8 mouse cellular contexts compared by ENCODE assay signal in the genomic region with DNA sequence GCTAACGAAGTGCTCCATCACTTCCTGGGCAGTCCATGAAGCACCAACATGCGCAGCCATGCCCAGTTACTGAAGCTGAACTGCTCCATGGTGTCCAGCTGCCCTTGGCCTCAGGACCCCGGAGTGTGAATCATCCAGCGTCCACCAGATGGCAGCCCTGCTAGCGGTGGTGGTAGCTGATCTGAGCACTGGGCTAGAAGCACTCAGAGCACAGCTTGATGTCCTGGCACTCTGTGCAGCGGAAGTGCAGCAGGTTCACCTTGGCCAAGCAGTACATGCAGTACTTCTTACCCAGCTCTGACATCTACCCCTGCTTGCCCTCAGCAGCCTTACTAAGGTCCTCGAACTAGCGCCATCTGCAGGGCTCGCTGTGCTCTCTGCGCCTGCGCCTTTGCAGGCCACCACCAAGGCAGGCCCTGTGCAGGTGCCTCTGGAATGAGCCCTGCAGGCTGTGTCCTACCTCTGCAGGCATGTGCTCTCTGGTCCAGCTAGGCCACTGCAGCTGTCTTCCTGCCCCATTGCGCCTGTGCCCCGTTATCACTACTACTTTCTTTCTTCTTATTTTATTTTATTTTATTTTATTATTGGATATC.
DNase-seq lines count a peak whose midpoint lies in the region; ATAC-seq and TF ChIP-seq lines count a peak whose summit lies in the region.
"Not testable (repeated sequence)": the region's sequence is repeated elsewhere in the genome, so short reads cannot be mapped to it uniquely, and the experiment has no call there.

No protein-coding gene starts in this region.

- H3K4me2 ChIP-seq in heart, postnatal 0 days (ENCODE audit: low read depth, low read length): not testable (repeated sequence)

- TF ChIP-seq EP300 in heart, postnatal 0 days (IDR thresholded peaks at IDR 0.05; ENCODE audit: low read depth): not testable (repeated sequence)

- H3K4me3 ChIP-seq in heart, postnatal 0 days (ENCODE audit: low read depth, low read length); kidney, adult 2 months (ENCODE audit: insufficient read depth, low read depth, low read length); left cerebral cortex, adult 2 months: not testable (repeated sequence)

- not testable (repeated sequence) for H3K36me3 ChIP-seq in heart, postnatal 0 days (replicated peaks; ENCODE audit: control insufficient read depth, insufficient read depth, low read length); kidney, adult 2 months (ENCODE audit: control insufficient read depth, insufficient read depth, low read length)

- intact Hi-C loops in left cerebral cortex, adult 2 months (cut with DNase I): not testable (repeated sequence)

- 28% methylated on average over 9 of the region's 13 CpGs for WGBS in heart, postnatal 0 days
- 40% methylated on average over 13 of the region's 13 CpGs for WGBS in kidney, adult 2 months

- H3K27me3 ChIP-seq in heart, postnatal 0 days (ENCODE audit: control insufficient read depth, insufficient read depth, low read length); kidney, adult 2 months (replicated peaks; ENCODE audit: control insufficient read depth, insufficient read depth, low read length): not testable (repeated sequence)

- not testable (repeated sequence) for TF ChIP-seq POLR2A in kidney, adult 2 months (IDR thresholded peaks at IDR 0.05; ENCODE audit: low read depth, low read length)

- 0 out of 2 replicates have a peak, but pooled peaks have one; percentile 5 for TF ChIP-seq CTCF in heart, postnatal 0 days (IDR thresholded peaks at IDR 0.05; ENCODE audit: low read depth)
- TF ChIP-seq CTCF in kidney, adult 2 months (conservative IDR thresholded peaks at IDR 0.05; ENCODE audit: insufficient read depth, insufficient read length, low read depth, low read length): not testable (repeated sequence)
- TF ChIP-seq CTCF in left cerebral cortex, adult 2 months (IDR thresholded peaks at IDR 0.05): peak; percentile 18

- H3K9me3 ChIP-seq in heart, postnatal 0 days (replicated peaks; ENCODE audit: control insufficient read depth, low read length): not testable (repeated sequence)

- not testable (repeated sequence) for H3K4me1 ChIP-seq in heart, postnatal 0 days (ENCODE audit: control insufficient read depth, insufficient read depth); kidney, adult 2 months (ENCODE audit: control insufficient read depth, insufficient read depth, low read length)

- not testable (repeated sequence) for H3K9ac ChIP-seq in heart, postnatal 0 days (replicated peaks; ENCODE audit: low read depth, low read length)

- H3K27ac ChIP-seq in heart, postnatal 0 days (ENCODE audit: low read depth); kidney, adult 2 months (ENCODE audit: insufficient read depth, low read depth, low read length); left cerebral cortex, adult 2 months: not testable (repeated sequence)

- peak; percentile 53 for DNase-seq in R1 (ENCODE audit: low read depth, low spot score)
- DNase-seq in cerebellum, adult 9-11 months: peak; percentile 6
- DNase-seq in heart, postnatal 0 days (ENCODE audit: low spot score); left cerebral cortex, adult 2 months (ENCODE audit: extremely low spot score in 1 of 2, low spot score in 2 of 2): not testable (repeated sequence)
- peak; percentile 15 for DNase-seq in kidney, adult 2 months
- DNase-seq in lung, postnatal 14 days: peak; percentile 27
- DNase-seq in ovary, postnatal 36 days (ENCODE audit: low spot score): peak; percentile 26
- peak; percentile 61 for DNase-seq in thymus, postnatal 14 days

- not testable (repeated sequence) for ATAC-seq in heart, postnatal 0 days (ENCODE audit: insufficient read depth, low read depth)
